Mouse (Mus musculus) heart, embryonic 15.5 days (tissue): ENCODE data around the gene Mansc1. TPM values are rescaled to one million over a fixed set of nuclear protein-coding genes. Genes with fewer than 3 reads are reported as not detected.

Source experiments
- ATAC-seq: fragments of 200-750 bp; cut with Nextera tagmentation; replicated peaks from 2 replicates; pipeline ENCODE4 v1.8.0; 2017; ENCODE audit warnings: low read depth, moderate TSS enrichment; ENCODE audit not compliant: insufficient number of reproducible peaks, insufficient read depth, low FRiP score
- H3K27ac ChIP-seq: fragments of 300-500 bp; sonication (generic); 2 replicates; pipeline ENCODE4 v1.5.1; 2015; ENCODE audit warnings: mild to moderate bottlenecking, inconsistent platforms
- H3K27me3 ChIP-seq: fragments of 300-500 bp; sonication (generic); 2 replicates; pipeline ENCODE4 v1.6.1; 2015; ENCODE audit warnings: inconsistent platforms
- H3K36me3 ChIP-seq: fragments of 300-500 bp; sonication (generic); 2 replicates; pipeline ENCODE4 v1.6.1; 2015; ENCODE audit warnings: mild to moderate bottlenecking, inconsistent platforms
- H3K4me1 ChIP-seq: fragments of 300-500 bp; sonication (generic); replicated peaks from 2 replicates; pipeline ENCODE4 v1.6.1; 2015; ENCODE audit warnings: inconsistent platforms
- H3K4me2 ChIP-seq: fragments of 300-500 bp; sonication (generic); 2 replicates; pipeline ENCODE4 v1.6.1; 2015; ENCODE audit warnings: inconsistent platforms, mild to moderate bottlenecking, moderate library complexity
- H3K4me3 ChIP-seq: fragments of 300-500 bp; sonication (generic); 2 replicates; pipeline ENCODE4 v1.5.1; 2015; ENCODE audit warnings: mild to moderate bottlenecking, inconsistent platforms
- H3K9ac ChIP-seq: fragments of 300-500 bp; sonication (generic); 2 replicates; pipeline ENCODE4 v1.6.1; 2015; ENCODE audit warnings: mild to moderate bottlenecking, inconsistent platforms
- H3K9me3 ChIP-seq: fragments of 300-500 bp; sonication (generic); replicated peaks from 2 replicates; pipeline ENCODE4 v1.6.1; 2016; ENCODE audit warnings: inconsistent platforms
- WGBS: fragments of 180-500 bp; shearing (Covaris S2); methylation state at CpG from one replicate; pipeline ENCODE4 v1.1.7; 2015; ENCODE audit warnings: mixed read lengths; 5-methylcytosine and 5-hydroxymethylcytosine counted together
- polyA plus RNA-seq: library from polyadenylated mRNA; unstranded; fragments of >200 nt; fragmentation: Nextera tagmentation; extraction: Ambion mirVana; gene quantifications from 2 replicates; pipeline ENCODE4 v1.2.1, GENCODE M21; 2015

Gene Mansc1
- polyA plus RNA-seq, 1 experiment from 2014 or later = 7.1 TPM

DNA sequence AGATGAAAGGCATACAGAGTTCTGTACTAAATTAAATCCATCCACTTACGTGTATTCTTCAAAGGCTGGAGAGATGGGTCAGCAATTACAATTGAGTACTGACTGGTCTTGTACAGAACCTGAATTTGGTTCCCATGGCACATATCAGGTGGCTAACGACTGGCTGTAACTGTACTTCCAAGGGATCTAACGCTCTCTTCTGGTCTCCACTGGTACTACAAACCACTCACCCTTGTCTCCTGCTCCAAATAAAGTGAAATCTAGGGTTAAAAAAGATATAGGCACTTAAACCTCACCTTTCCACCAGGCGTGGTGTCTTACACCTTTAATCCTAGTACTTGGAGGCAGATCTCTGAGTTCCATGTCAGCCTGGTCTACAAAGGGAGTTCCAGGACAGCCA lies 4.2 kb upstream of the Mansc1 start:
- Histone ChIP-seq H3K27ac (no peak overlapping the region), H3K4me2 (no peak overlapping the region), H3K9me3 (no peaks in the 10 kb centered on the region), H3K4me3 (no peak overlapping the region), H3K36me3 (no peaks in the 10 kb centered on the region), H3K9ac (no peak overlapping the region), H3K4me1 (peaks cover 9% of the 10 kb centered on the region), H3K27me3 (no peaks in the 10 kb centered on the region)
- ATAC-seq = no peak
- 55% methylated on average over 4 of the region's 4 CpGs for WGBS

DNA sequence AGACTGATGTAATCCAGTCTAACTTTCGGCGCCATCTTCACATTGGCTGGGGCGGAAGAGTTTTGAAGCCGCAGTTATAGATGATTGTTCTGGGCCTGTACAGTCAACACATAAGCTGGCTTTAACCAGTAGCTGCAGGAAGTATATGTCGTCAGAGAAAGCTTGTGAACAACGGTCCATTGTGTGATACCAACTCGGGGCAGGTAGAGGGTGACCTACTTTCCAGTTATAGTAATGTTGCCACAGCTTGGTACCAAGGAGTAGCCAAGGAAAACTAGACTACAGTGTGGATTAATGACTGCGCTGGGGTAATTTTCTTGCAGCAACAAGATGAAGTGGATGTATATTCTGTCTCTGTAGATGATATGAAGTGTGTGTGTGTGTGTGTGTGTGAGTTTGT lies 1.3 kb upstream of the Mansc1 start:
- no peak for ATAC-seq
- H3K4me2 ChIP-seq = no peak overlapping the region
- H3K4me3 ChIP-seq = no peak overlapping the region
- H3K9ac ChIP-seq = no peak overlapping the region
- peaks cover 13% of the 10 kb centered on the region for H3K4me1 ChIP-seq
- no peak overlapping the region for H3K27ac ChIP-seq
- no peaks in the 10 kb centered on the region for H3K9me3 ChIP-seq
- WGBS = 76% methylated on average over 8 of the region's 8 CpGs
- H3K36me3 ChIP-seq = no peaks in the 10 kb centered on the region
- H3K27me3 ChIP-seq = no peaks in the 10 kb centered on the region

DNA sequence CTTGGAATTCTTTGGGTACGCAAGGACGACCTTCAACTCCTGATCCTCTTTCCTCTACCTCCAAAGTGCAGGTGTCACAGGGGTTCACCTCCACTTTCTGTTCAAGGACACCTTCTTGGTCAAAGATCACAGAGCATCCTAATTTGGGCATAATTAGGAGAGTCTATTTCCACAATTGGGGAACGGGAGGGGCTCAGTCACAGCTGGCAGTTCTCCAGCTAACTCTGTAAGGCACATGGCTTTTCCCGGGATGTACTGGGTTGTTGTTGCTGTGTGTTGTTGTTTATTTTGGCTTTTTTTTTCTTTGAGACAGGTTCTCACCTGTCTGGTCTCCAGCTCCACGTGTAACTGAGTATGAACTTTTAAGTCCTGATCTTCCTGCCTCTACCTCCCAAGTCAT lies 468 bp upstream of the Mansc1 start:
- Histone ChIP-seq H3K9ac (peak overlapping the region; percentile 78; the same call in 1 of the 2 replicates), H3K9me3 (no peaks in the 10 kb centered on the region), H3K27me3 (no peaks in the 10 kb centered on the region), H3K36me3 (no peaks in the 10 kb centered on the region), H3K4me1 (peaks cover 13% of the 10 kb centered on the region), H3K27ac (peak overlapping the region; percentile 76), H3K4me2 (peak overlapping the region; percentile 96), H3K4me3 (peak overlapping the region; percentile 82)
- ATAC-seq = no peak
- 30% methylated on average over 5 of the region's 5 CpGs for WGBS

DNA sequence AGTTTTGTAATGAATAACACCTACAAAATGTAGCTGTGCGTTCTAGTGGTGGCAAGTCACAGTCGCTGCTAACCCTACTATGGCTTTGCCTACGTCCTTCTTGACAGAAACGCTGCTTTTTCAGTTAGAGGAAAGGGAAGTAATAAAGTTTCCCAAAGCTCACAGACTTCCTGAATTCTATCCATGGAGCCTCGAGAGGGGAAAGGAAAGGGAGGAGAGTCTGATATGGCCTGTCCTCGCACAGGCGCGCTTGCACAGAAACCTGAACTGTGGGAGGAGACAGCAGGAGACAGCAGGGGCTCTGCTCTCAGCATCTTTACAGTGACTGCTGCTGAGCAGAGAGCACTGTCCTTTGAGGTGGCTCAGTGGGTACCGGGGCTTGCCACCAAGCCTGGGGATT lies 1.8 kb downstream of the Mansc1 start:
- no peak overlapping the region for H3K4me3 ChIP-seq
- H3K36me3 ChIP-seq = no peaks in the 10 kb centered on the region
- H3K4me1 ChIP-seq = peaks cover 13% of the 10 kb centered on the region
- H3K9ac ChIP-seq = no peak overlapping the region
- 62% methylated on average over 9 of the region's 9 CpGs for WGBS
- ATAC-seq = no peak
- H3K4me2 ChIP-seq = no peak overlapping the region
- no peaks in the 10 kb centered on the region for H3K27me3 ChIP-seq
- H3K9me3 ChIP-seq = no peaks in the 10 kb centered on the region
- no peak overlapping the region for H3K27ac ChIP-seq

DNA sequence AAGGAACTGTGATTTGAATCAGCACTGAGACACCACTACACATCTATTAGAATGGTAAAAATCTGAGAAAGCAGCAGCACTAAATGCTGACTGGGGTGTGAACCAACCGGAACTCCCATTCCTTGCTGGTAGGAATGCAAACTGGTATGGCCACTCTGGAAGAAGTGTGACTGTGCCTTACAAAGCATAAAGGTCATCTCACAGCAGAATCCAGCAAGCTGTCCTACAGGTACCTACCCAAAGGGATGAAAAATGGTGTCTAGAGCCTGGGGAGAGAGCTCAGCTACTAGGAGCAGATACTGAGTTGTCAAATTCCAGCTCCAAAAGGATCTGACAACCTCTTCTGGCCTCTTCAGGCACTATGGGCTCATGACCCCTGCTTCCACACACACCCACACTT lies 5.7 kb downstream of the Mansc1 start:
- Histone ChIP-seq H3K4me2 (no peak overlapping the region), H3K4me1 (peaks cover 6% of the 10 kb centered on the region), H3K9ac (no peak overlapping the region), H3K36me3 (no peaks in the 10 kb centered on the region), H3K27me3 (no peaks in the 10 kb centered on the region), H3K4me3 (no peak overlapping the region), H3K9me3 (no peaks in the 10 kb centered on the region), H3K27ac (no peak overlapping the region)
- ATAC-seq = no peak
- WGBS = 84% methylated on average over 1 of the region's 1 CpGs

DNA sequence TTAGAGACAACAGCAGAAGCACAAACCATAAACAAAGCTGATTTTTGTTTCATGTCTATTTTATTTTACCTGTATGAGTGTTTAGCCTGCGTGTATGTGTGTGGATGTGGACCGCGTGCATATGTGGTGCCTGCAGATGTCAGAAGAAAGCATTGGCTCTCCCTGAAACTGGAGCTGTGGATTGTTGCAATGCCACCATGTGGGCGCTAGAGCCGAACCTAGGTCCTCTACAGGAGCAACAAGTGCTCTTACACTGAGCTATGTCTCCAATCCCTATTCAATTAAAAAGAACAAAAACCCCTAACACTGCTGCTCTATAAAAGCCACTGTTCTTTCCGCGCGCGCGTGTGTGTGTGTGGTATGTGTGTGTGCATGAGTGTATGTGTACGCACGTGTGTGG lies 6.9 kb downstream of the Mansc1 start:
- H3K36me3 ChIP-seq = no peaks in the 10 kb centered on the region
- no peak overlapping the region for H3K4me3 ChIP-seq
- H3K27me3 ChIP-seq = no peaks in the 10 kb centered on the region
- no peak overlapping the region for H3K4me2 ChIP-seq
- no peaks in the 10 kb centered on the region for H3K9me3 ChIP-seq
- H3K27ac ChIP-seq = no peak overlapping the region
- H3K4me1 ChIP-seq = peaks cover 4% of the 10 kb centered on the region; the same call in 1 of the 2 replicates
- ATAC-seq = no peak
- H3K9ac ChIP-seq = no peak overlapping the region
- 69% methylated on average over 12 of the region's 12 CpGs for WGBS

DNA sequence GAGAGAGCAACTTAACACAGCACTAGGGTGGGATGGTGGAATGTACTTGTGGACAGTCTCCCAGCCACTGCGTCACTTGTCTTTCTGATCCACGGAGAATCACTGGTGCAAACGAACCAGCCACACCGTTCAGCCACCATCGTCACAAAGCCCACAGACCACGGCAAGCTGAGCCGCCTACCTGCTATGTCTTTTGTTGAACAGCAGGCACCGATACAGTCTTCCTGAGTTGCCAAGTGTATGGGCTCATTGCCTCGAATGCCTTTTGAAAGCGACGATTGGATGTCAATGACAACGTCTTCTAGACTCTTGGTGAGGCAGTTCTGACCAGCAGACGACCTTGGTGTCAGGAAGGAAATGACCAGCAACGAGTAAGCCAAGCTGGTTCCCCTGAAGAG lies 10.7 kb downstream of the Mansc1 start:
- 70% methylated on average over 14 of the region's 14 CpGs for WGBS
- Histone ChIP-seq H3K27me3 (no peaks in the 10 kb centered on the region), H3K9ac (no peak overlapping the region), H3K27ac (no peak overlapping the region), H3K4me3 (no peak overlapping the region), H3K9me3 (no peaks in the 10 kb centered on the region), H3K4me1 (peaks cover 4% of the 10 kb centered on the region; the same call in 1 of the 2 replicates), H3K4me2 (no peak overlapping the region), H3K36me3 (no peaks in the 10 kb centered on the region)
- no peak for ATAC-seq

DNA sequence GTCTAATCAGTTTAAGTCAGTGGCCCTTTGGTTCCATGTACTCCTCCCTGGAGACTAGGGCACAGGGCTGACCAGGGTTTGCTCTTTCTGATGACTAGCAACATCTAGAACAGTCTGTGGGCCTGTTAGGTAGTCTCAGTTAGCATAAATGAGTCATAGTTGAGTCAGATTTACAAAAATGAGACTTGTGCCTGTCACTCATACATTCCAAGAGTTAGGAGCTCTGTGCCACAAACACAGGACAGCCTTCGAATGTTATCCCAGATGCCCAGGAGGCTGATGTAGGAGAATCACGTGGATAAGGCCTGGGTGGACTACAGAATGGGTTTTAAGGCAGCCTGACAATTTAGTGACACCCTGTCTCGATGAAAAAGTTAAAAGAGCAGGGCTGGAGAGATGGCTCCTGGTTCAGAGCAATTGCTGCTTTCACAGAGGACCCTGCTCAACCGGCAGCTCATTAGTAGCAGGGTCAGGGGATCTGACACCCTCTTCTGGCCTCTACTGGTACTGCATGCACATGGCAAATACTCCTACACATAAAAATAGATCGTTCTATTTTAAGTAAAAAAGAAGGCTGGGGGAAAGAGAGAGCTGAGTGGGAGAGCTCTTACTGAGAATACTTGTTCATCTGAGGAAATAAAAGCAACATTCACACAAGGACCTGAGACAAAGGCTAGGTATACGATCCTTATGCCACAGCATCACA lies 11.3 kb downstream of the Mansc1 start:
- H3K9me3 ChIP-seq = no peaks in the 10 kb centered on the region
- H3K4me2 ChIP-seq = no peak overlapping the region
- no peak overlapping the region for H3K4me3 ChIP-seq
- H3K36me3 ChIP-seq = no peaks in the 10 kb centered on the region
- H3K4me1 ChIP-seq = peaks cover 4% of the 10 kb centered on the region; the same call in 1 of the 2 replicates
- H3K9ac ChIP-seq = no peak overlapping the region
- no peak for ATAC-seq
- H3K27ac ChIP-seq = no peak overlapping the region
- no peaks in the 10 kb centered on the region for H3K27me3 ChIP-seq
- WGBS = 60% methylated on average over 6 of the region's 6 CpGs

DNA sequence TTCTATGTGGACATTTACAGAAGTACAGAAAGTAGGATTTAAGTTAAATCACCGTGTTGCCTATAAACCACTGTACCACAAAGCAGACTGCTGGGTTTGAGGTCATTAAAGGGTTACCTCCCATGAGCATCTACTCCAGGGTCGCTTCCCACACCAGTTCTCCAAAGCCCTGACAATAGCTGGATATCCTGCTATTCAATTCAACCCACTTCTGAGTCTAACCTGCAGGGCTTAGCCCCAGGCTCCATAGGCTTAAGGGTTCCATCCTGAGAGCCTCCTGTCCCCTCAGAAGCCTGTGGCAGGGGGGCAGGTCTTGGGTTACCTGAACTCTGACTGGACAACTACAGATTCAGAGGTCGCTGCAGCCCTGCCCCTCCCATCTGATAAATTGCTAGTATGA lies 12.2 kb downstream of the Mansc1 start:
- H3K4me2 ChIP-seq = no peak overlapping the region
- peak overlapping the region; percentile 20; the same call in 1 of the 2 replicates for H3K27ac ChIP-seq
- H3K9me3 ChIP-seq = no peaks in the 10 kb centered on the region
- H3K4me1 ChIP-seq = peaks cover 9% of the 10 kb centered on the region; the same call in 1 of the 2 replicates
- H3K4me3 ChIP-seq = no peak overlapping the region
- H3K9ac ChIP-seq = no peak overlapping the region
- H3K36me3 ChIP-seq = no peaks in the 10 kb centered on the region
- ATAC-seq = no peak
- H3K27me3 ChIP-seq = no peaks in the 10 kb centered on the region
- 80% methylated on average over 3 of the region's 3 CpGs for WGBS

DNA sequence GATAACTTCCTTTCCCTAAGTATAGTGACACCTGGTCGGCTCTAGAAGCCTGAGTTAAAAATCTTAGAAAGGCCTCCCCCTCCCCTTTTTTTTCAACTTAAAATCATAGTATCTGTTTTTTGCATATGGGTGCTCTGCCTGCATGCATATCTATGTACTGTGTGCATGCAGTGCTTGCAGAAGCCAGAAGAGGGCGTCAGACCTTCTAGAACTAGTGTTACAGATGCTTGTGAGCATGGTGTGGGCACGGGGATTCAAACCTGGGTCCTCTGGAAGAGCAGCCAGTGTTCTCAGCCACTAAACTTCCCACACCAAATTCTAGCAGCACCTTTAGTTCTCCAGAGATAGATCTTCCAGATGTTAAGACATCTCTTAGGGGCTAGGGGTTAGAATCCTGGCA lies 14.7 kb downstream of the Mansc1 start:
- no peak overlapping the region for H3K9ac ChIP-seq

DNA sequence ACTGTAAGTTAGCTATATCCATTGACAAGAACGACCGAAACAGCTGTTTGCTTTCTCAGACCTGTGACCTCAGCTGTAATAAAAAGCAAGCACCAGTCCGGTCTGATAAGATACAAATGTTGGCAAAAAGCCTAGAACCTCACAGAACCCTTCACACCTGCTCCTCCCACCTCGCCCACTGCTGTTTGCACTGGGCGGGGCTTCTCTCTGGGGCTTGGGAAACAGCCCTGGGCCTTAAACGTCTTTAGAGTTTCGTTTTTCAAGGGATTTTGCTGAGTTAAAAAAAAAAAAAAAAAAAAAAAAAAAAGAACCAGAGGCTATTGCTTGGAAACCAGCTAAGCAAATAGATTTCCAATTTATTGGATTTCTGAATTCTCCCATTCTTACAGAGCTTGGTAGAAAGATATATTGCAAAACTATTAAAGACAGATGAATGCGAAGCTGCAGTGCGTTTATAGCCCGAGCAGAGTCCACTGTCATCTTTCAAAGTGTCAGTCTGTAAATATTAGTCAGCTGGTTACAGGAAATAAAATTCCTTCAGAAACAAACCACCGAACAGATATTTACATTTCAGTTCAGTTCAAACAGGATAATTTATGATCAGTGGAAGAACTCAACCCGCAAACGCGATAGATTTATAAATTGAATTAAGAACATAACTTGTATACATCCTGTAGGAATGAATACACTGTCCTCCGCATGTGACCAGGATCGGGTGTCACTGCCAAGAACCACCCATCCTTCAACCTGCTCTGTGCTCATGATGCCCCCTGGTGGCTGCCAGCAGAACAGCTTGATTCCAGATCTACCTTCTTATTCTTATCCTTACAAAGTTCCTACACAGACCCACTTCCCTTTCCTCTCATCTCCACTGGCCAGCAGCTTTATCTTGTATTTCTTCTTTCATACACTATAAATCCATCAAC lies 17.3 kb downstream of the Mansc1 start:
- Histone ChIP-seq H3K4me1 (peaks cover 26% of the 10 kb centered on the region), H3K9ac (no peak overlapping the region), H3K27ac (peak overlapping the region; percentile 53), H3K27me3 (no peaks in the 10 kb centered on the region), H3K36me3 (no peaks in the 10 kb centered on the region), H3K9me3 (no peaks in the 10 kb centered on the region), H3K4me3 (peak overlapping the region; percentile 25), H3K4me2 (peak overlapping the region; percentile 59)
- ATAC-seq = peak; percentile 80
- 10% methylated on average over 16 of the region's 16 CpGs for WGBS

More for the DNA sequence above, 14.7 kb downstream of the Mansc1 start:
- Histone ChIP-seq H3K9me3 (no peaks in the 10 kb centered on the region), H3K36me3 (no peaks in the 10 kb centered on the region), H3K27me3 (no peaks in the 10 kb centered on the region), H3K4me1 (peaks cover 21% of the 10 kb centered on the region), H3K27ac (no peak overlapping the region), H3K4me3 (no peak overlapping the region), H3K4me2 (no peak overlapping the region)
- ATAC-seq = no peak
- WGBS = 47% methylated on average over 3 of the region's 3 CpGs
